Mouse (Mus musculus) adrenal gland, postnatal 36 days (tissue): ENCODE data around the gene Clec4e. TPM values are rescaled to one million over a fixed set of nuclear protein-coding genes. Genes with fewer than 3 reads are reported as not detected.

Experiments used
- total RNA-seq, 2 experiments: library from RNA; stranded (reverse); gene quantifications; 2 replicates each; pipeline ENCODE4 v1.2.3; 2021

The Clec4e gene
- total RNA-seq, 2 experiments from 2014 or later: 0.23 TPM; not detected in 1

Other genes with a start within 250 kb of the Clec4e start
- gene Clec4b1, start 239.9 kb downstream of the Clec4e start, total RNA-seq: 1 to 10 TPM in 1 of 2 experiments, not detected in 1; 1.7 TPM
- 1 to 10 TPM; 1.7 to 3.3 TPM for gene Clec4a2, start 183.4 kb downstream of the Clec4e start, total RNA-seq
- not detected for gene Clec4b2, start 117.0 kb downstream of the Clec4e start, total RNA-seq
- 1 to 10 TPM; 1.2 to 2.8 TPM for gene Clec4n, start 60.0 kb downstream of the Clec4e start, total RNA-seq
- under 1 TPM in 1 of 2 experiments, not detected in 1; 0.63 TPM for gene Clec4d, start 27.8 kb downstream of the Clec4e start, total RNA-seq
- gene Vmn2r19, start 18.5 kb upstream of the Clec4e start, total RNA-seq: not detected
- gene Vmn2r20, start 128.2 kb upstream of the Clec4e start, total RNA-seq: not detected
- not detected for gene Vmn2r21, start 243.5 kb upstream of the Clec4e start, total RNA-seq